Mouse (Mus musculus) erythroblast, embryonic 14.5 days (primary cell): ENCODE results near the gene Marveld1.

Source experiments
- GATA1 ChIP-seq: IDR thresholded peaks from 2 replicates; pipeline ENCODE4 v1.6.1; 2012; ENCODE audit warnings: low read length, inconsistent platforms, mixed read lengths
- TAL1 ChIP-seq: IDR thresholded peaks from 3 replicates; pipeline ENCODE4 v1.6.1; 2012; ENCODE audit warnings: low read length, inconsistent platforms, mixed read lengths

DNA sequence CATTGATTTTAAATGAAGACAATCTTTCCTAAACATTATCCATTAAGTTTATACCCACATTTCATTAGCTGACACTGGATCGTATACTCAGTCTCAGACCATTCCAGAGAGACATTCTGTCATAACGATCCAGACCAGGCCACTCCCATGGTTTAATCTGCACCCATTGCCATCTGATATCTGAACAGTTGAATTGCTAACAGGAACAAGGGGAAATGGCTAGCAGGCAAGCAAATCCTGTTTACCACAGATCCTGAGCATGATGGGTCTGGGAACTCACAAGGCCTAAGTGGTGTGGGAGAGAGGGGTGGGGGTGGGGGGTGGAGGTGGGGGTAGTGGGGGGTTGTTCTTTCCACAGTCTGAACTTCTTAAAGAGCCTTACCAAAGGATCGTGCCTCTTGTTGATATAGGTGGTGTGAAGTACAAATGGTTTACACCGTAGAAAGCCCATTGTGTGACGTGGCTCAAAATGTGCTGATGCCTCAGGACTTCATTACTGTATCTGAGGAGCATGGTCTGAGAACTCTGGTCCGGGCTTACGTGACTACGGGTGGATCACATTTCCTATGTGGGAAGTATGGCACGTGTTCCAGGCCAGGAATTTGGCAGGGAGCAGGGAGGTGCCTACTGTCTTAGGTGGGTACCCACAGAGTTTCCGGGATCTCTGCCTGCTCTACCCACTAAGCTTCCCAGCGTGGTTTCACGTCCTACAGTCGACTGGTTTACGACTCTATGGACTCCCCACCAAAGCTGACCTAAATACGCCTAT lies 8.5 kb upstream of the Marveld1 start:
- no peak for TF ChIP-seq TAL1
- TF ChIP-seq GATA1: no peak
